Mouse (Mus musculus) neural tube, embryonic 10.5 days (tissue): Measurements from ENCODE around the gene Ugt1a1.

Experiments used
- DNase-seq: peaks from one replicate; pipeline ENCODE4 v3.0.0-alpha.2; 2017; ENCODE audit warnings: low spot score; ENCODE audit errors: extremely low spot score

Gene Ugt1a1

GRCm38 (mm10) chr1:88218051-88218450 lies 6.3 kb downstream of the Ugt1a1 start:
- peak; percentile 19 for DNase-seq

DNA sequence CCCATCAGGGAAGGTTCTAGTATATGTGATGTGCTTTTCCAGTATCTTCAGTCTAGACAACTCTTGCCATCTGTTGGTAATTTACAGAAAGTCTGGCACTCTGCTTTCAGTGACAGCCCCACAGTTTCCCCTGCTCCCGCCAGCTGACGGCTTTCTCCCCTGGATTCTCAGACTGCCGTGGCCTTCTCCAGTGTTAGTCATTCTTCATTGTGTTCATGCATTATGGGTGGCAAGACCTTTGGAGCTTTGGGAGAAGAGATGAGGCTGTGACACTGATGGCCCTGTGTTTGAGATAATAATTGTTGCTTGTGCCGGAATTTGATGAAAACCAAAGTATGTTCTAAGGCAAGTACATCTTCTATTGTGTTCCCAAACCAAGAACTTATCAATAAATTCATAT lies 6.8 kb downstream of the Ugt1a1 start:
- peak; percentile 14 for DNase-seq

DNA sequence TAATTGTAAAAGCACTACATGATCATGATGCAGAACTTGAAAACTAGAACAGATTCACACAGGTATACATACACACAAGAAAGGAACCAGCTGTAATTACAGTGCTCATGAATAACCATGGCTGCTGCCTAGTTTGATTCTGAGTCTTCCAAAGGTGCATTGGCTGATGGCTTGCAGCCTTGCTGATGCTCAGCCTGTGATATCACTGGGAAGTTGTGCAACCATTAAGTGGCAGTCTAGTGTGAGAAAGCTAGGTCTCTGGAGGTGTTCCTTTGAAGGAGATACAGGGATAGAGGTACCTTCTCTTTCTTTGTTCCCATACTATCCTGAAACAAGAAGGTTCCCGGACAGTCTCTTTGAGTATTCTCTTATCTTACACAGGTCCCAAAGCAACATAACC lies 7.3 kb downstream of the Ugt1a1 start:
- no peak for DNase-seq

DNA sequence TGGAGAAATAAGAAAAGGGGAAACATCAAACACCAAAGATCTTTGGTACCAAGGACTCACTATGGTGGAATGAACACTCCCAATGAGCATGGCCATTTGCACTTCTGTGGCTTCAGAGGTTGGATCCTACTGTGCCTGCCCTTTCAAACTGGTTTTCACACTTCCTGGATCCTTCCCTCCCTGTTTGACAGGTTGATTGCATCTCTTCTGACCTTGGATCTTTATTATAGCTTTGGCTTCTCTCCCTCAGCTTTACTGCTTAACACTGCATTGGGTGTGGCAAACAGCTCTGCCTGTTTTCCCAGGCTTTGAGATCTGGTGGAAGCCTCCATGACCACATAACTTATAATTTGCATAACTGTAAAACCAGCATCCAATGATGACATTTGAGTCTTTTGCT lies 8.6 kb downstream of the Ugt1a1 start:
- peak; percentile 17 for DNase-seq

- no peak for DNase-seq
Measured at GRCm38 (mm10) chr1:88222216-88222615, 10.5 kb downstream of the Ugt1a1 start.

DNA sequence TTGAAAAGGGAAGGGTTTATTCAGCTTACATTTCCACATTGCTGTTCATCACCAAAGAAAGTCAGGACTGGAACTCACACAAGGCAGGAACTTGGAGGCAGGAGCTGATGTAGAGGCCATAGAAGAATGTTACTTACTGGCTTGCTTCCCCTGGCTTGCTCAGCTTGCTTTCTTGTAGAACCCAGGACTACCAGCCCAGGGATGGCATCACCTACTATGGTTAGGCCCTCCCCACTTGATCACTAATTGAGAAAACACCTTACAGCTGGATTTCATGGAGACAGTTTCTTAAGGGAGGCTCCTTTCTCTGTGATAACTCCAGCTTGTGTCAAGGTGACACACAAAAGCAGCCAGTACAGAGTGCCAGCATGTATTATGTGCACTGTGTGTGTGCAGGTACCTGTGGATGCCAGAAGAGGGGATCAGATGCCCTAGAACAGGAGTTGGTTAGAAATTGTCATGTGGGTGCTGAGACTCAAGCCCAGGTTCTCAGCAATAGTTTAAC lies 11.3 kb downstream of the Ugt1a1 start:
- peak; percentile 17 for DNase-seq

DNA sequence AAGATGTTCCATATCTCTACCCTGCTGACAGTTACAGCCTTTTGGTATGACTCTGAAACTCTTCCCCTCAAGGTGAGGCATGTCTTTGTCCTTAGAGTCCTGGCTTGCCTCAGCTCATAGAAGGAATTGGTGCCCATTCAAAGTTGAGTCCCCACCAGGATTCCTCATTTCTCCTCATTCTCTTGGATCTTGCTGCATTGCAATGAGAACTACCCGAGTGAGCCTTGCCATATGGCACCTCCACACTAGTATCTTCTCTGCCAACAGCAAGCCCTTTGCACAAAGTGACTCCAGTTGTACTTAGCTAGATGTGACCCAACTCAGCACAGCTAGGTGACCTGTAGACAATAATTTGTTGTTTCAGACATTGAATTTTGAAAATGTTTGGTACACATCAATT lies 11.8 kb downstream of the Ugt1a1 start:
- peak; percentile 23 for DNase-seq

- peak; percentile 14 for DNase-seq
Measured at GRCm38 (mm10) chr1:88224029-88224776, 12.4 kb downstream of the Ugt1a1 start.

- peak; percentile 10 for DNase-seq
Measured at GRCm38 (mm10) chr1:88225301-88225700, 13.5 kb downstream of the Ugt1a1 start.

GRCm38 (mm10) chr1:88225741-88226140 lies 14.0 kb downstream of the Ugt1a1 start:
- DNase-seq = peak; percentile 12

GRCm38 (mm10) chr1:88226670-88227379 lies 15.1 kb downstream of the Ugt1a1 start, which contains the start of gene Mroh2a:
Gene Mroh2a (plus strand): TSS chr1:88226986.
- DNase-seq = no peak

DNA sequence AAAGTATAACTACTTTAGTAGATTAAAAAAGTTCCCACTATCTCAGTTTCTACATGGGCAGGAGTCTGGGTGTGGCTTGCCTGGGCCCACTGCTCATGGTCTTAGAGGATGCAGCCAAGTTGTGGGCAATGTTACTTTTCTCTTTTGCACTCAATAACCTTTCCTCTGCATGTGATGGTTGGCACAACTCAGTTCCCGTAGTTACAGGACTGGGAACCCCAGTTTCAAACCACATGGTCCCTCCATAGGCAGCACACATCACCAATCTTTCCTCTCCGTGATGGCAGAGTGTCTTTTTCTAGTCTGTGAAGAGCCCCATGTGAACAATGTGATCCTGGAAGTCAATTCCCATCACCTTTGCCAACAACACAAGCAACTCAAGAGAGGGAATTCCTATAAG lies 15.7 kb downstream of the Ugt1a1 start:
- DNase-seq = no peak

GRCm38 (mm10) chr1:88228121-88228520 lies 16.4 kb downstream of the Ugt1a1 start:
- no peak for DNase-seq

GRCm38 (mm10) chr1:88229566-88229965 lies 17.8 kb downstream of the Ugt1a1 start:
- DNase-seq = no peak

DNA sequence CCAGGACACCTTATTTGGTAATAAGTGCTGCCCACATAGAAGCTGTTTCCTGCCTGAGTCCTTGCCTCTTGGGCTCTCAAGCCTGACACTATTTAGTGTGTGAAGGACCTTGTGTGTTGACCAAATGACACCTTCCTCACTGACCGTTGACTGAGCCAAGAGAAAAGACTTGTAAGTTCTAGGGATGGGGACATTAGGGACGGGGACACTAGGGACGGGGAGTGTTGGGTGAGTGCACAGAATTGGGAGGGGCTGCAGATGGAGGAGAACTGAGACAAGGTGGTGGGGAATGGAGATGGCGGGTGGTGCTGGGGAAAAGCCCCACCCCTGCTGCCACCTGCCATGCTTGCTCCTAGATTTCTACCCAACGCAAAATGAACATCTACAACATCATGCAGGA lies 18.2 kb downstream of the Ugt1a1 start:
- no peak for DNase-seq

DNA sequence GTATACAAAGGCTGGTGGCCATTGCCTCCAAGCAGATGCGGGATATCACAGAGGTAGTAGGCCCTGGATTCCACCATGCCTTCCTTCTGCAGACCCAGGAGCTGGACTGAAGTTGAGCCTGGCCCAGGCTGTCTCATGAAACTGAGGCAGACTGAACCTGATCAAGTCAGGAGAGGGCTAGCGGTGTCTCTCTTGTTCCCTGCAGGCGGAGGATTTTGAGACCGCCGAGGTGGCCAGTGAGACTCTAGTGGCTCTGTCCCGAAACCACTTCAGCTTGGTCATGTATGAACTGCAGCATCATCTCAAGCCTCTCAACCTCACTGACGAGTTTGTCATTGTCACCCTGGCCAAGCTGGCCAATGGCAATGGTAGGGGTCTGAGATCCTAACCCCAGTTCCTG lies 18.7 kb downstream of the Ugt1a1 start:
- no peak for DNase-seq

DNA sequence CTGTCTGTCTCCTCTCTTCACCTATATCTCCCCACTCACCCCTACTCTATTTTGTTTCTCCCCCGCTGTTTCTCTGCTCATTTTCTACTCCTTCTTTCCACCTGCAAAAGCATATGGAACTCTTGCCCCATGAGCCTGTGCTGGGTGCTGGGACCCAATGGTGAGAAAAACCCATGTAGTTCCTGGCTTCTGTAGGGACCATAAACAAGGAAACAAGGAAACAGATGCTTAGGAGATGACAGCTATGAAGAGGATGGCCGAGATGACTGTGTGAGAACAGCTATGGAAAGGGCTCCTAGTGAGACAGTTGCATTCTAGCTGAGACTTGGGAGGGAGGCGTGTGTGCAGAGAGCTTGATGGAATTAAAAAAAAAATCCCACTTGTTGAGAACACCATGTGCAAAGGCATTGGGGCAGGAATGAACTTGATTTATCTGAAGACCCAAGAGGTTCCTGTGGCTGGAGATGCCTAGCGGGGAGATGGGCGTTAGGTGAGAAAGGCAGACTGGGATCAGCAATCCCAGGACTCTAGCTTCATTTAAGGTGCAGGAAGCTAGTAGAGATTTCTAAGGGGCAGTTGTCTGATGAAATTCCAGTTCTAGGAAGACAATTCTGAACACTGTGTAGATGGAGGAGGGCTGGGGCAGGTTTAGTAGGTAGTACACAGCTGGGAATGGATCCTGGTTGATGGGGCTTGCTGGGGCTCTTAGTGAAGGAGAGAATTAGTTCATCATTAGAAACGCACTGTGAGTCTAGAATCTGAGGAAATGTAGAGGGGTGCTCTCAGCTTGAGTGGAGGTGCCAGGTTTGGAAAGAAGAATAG lies 19.4 kb downstream of the Ugt1a1 start:
- no peak for DNase-seq

GRCm38 (mm10) chr1:88231803-88232499 lies 20.2 kb downstream of the Ugt1a1 start:
- DNase-seq = no peak

DNA sequence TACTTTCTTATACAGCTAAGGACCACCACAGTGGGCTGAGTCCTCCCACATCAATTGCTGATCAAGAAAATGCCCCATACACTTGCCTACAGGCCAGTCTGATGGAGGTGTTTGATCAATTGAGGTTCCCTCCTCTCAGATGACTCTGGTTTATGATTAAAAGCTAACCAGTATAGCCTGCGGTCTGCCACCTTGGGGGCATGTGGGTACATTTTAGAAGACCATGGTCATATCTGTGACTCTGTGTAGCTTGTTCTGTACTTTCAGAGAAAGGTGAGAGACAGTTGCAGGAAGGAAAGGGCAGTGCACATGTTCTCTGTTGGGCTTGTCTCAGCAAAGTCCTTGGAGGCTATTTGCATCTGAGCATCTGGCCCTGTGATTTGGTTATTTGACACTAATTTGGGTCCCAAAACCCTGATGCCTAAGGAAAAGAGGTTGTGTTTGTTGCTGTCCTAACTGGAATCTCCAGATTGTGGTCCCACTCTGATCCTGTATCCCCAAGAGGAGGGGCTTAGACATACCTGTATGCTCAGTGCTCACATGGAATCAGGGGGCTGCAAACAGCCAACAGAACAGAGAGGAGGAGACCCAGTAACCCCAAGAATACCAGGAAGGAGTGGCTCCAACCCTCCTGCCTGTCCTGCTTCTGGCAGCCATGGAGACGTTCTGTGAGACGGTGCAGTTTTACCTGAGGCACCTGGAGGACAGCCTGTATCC lies 21.1 kb downstream of the Ugt1a1 start:
- no peak for DNase-seq

DNA sequence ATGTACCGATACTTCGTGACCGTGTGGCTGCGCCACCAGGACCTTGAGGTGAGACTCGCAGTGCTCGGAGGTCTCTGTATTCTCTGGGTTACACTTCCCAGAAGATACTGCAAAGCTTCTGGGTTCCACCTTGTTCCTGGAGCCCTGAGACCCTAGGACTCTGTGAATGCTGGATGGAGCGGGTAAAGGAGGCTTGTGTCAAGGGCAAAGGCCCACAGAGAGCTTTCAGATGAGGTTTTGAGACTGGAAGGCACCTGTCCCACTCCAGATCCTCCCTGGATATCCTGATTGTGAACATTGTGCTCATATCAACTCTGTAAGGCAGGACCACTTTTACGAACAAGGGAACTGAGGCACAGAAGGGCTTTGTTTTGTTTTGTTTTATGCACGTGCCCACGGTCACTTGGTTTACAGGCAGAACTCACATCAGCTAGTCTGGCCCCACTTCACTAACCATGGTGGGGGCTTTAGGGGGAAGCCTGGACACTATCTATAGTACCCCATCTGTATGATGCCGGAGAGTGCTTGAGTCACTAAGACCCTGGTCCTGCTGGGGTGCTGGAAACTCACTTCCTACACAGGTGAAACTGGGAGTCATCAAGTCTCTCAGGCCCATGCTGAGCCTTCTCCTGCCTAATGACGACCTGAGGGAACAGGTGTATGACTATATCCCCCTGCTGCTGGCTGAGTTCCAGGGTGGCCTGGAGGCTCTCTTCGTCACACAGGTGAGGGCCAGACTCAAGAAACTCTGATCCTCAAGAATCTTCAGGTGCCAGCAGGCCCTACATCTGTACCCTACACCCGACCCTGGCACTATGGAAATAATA lies 21.9 kb downstream of the Ugt1a1 start:
- DNase-seq = no peak
